Mouse (Mus musculus) liver, embryonic 13.5 days (tissue): ENCODE data around the gene Dtx1. TPM values are rescaled to one million over a fixed set of nuclear protein-coding genes. Genes with fewer than 3 reads are reported as not detected.

Source experiments
- ATAC-seq: fragments of 200-750 bp; cut with Nextera tagmentation; 2 replicates; pipeline ENCODE4 v1.8.0; 2017; ENCODE audit warnings: low read depth, mild to moderate bottlenecking, moderate number of reproducible peaks, moderate library complexity
- DNase-seq: peaks from one replicate; pipeline ENCODE4 v3.0.0; 2022
- H3K27ac ChIP-seq: fragments of 300-500 bp; sonication (generic); 2 replicates; pipeline ENCODE4 v1.5.1; 2015; ENCODE audit warnings: moderate library complexity, mild to moderate bottlenecking, inconsistent platforms
- H3K27me3 ChIP-seq: fragments of 300-500 bp; sonication (generic); 2 replicates; pipeline ENCODE4 v1.6.1; 2015; ENCODE audit warnings: mild to moderate bottlenecking, inconsistent platforms
- H3K36me3 ChIP-seq: fragments of 300-500 bp; sonication (generic); 2 replicates; pipeline ENCODE4 v1.6.1; 2015; ENCODE audit warnings: mild to moderate bottlenecking, inconsistent platforms
- H3K4me1 ChIP-seq: fragments of 300-500 bp; sonication (generic); replicated peaks from 2 replicates; pipeline ENCODE4 v1.6.1; 2015; ENCODE audit warnings: inconsistent platforms
- H3K4me2 ChIP-seq: fragments of 300-500 bp; sonication (generic); 2 replicates; pipeline ENCODE4 v1.6.1; 2015; ENCODE audit warnings: inconsistent platforms, mild to moderate bottlenecking, moderate library complexity
- H3K4me3 ChIP-seq: fragments of 300-500 bp; sonication (generic); replicated peaks from 2 replicates; pipeline ENCODE4 v1.5.1; 2015; ENCODE audit warnings: mild to moderate bottlenecking, inconsistent platforms
- H3K9ac ChIP-seq: fragments of 300-500 bp; sonication (generic); 2 replicates; pipeline ENCODE4 v1.6.1; 2015; ENCODE audit warnings: mild to moderate bottlenecking, inconsistent platforms
- H3K9me3 ChIP-seq: fragments of 300-500 bp; sonication (generic); replicated peaks from 2 replicates; pipeline ENCODE4 v1.6.1; 2016; ENCODE audit warnings: inconsistent platforms
- WGBS: fragments of 180-500 bp; shearing (Covaris S2); methylation state at CpG from one replicate; pipeline ENCODE4 v1.1.7; 2015; ENCODE audit not compliant: insufficient replicate concordance; 5-methylcytosine and 5-hydroxymethylcytosine counted together
- polyA plus RNA-seq: library from polyadenylated mRNA; unstranded; fragments of >200 nt; fragmentation: Nextera tagmentation; extraction: Ambion mirVana; gene quantifications from 2 replicates; pipeline ENCODE4 v1.2.1, GENCODE M21; 2015

The Dtx1 gene
- polyA plus RNA-seq, 1 experiment from 2014 or later = 0.53 TPM

GRCm38 (mm10) chr5:120649374-120649933 is 62.3 kb downstream of the Dtx1 start:
- Histone ChIP-seq H3K4me2 (peak overlapping the region; percentile 65), H3K9ac (no peak overlapping the region), H3K36me3 (no peaks in the 10 kb centered on the region), H3K27ac (no peak overlapping the region), H3K9me3 (no peaks in the 10 kb centered on the region), H3K4me1 (peaks cover 32% of the 10 kb centered on the region), H3K4me3 (peak overlapping the region; percentile 40), H3K27me3 (peaks cover 63% of the 10 kb centered on the region)
- DNase-seq = peak; percentile 18
- 0 out of 2 replicates have a peak, but pooled peaks have one; percentile 32 for ATAC-seq
- WGBS = 5% methylated on average over 21 of the region's 21 CpGs

- H3K27ac ChIP-seq = no peak within 1 kb of the TSS
- H3K4me2 ChIP-seq = peak within 1 kb of the TSS; percentile 65
- no peaks in the 10 kb centered on the region for H3K9me3 ChIP-seq
- H3K4me1 ChIP-seq = peaks cover 34% of the 10 kb centered on the region
- H3K4me3 ChIP-seq = peak within 1 kb of the TSS; percentile 40
- DNase-seq (peak; percentile 65), ATAC-seq (peak; percentile 71)
- H3K27me3 ChIP-seq = peaks cover 69% of the 10 kb centered on the region
- no peaks in the 10 kb centered on the region for H3K36me3 ChIP-seq
- WGBS = 1% methylated on average over 49 of the region's 53 CpGs
- no peak within 1 kb of the TSS for H3K9ac ChIP-seq
Measured at GRCm38 (mm10) chr5:120648569-120649373, 63.0 kb downstream of the Dtx1 start, which contains the start of gene Rasal1. Gene Rasal1, plus strand, starts transcription at chr5:120648812.

DNA sequence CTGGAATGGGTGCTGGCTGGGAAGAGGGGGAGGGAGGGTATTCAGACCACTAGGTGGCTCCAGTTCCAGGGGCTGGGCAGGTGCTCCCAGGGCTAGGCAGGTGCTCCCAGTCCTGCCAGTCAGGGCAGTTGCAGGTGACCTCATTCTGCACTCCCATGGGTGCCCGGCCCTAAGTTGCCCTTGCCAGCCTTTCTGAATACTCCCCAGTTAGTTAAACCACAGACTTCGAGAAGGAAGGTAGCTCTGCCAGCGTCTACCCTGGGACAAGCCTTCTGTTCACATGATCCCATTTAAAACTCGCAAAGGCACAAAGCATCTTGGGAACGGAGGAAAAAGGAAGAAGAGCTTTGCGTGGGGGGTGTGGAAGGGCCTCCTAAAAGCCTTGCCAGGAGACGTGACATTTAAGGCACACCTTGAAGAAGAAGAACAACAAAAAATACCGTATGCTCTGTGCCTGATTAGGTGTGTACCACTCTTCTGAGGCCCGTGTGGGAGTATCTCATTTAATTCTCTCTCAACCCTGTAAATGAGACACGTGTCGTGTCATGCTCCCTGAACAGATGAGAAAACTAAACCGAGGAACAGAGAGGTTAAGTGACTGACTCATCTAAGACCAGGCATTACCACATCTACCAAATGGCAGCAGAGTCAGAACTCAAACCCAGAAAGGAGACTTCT is 63.8 kb downstream of the Dtx1 start:
- ATAC-seq = no peak
- Histone ChIP-seq H3K4me2 (peak overlapping the region; percentile 65), H3K4me3 (peak overlapping the region; percentile 40), H3K9me3 (no peaks in the 10 kb centered on the region), H3K27me3 (peaks cover 77% of the 10 kb centered on the region), H3K9ac (no peak overlapping the region), H3K27ac (no peak overlapping the region), H3K4me1 (peaks cover 36% of the 10 kb centered on the region), H3K36me3 (no peaks in the 10 kb centered on the region)
- 16% methylated on average over 12 of the region's 12 CpGs for WGBS
- no peak for DNase-seq

GRCm38 (mm10) chr5:120647361-120647760 is 64.4 kb downstream of the Dtx1 start:
- H3K9ac ChIP-seq = no peak overlapping the region
- H3K4me1 ChIP-seq = peaks cover 36% of the 10 kb centered on the region
- H3K27me3 ChIP-seq = peaks cover 77% of the 10 kb centered on the region
- WGBS = 47% methylated on average over 4 of the region's 4 CpGs
- H3K27ac ChIP-seq = no peak overlapping the region
- H3K36me3 ChIP-seq = no peaks in the 10 kb centered on the region
- no peak for DNase-seq
- no peak overlapping the region for H3K4me2 ChIP-seq
- ATAC-seq = no peak
- no peaks in the 10 kb centered on the region for H3K9me3 ChIP-seq
- no peak overlapping the region for H3K4me3 ChIP-seq

- H3K9ac ChIP-seq = no peak overlapping the region
- H3K4me3 ChIP-seq = no peak overlapping the region
- peaks cover 64% of the 10 kb centered on the region for H3K27me3 ChIP-seq
- H3K9me3 ChIP-seq = no peaks in the 10 kb centered on the region
- WGBS = 40% methylated on average over 6 of the region's 6 CpGs
- H3K27ac ChIP-seq = no peak overlapping the region
- H3K4me1 ChIP-seq = peaks cover 28% of the 10 kb centered on the region
- no peak for ATAC-seq
- no peak overlapping the region for H3K4me2 ChIP-seq
- no peaks in the 10 kb centered on the region for H3K36me3 ChIP-seq
- DNase-seq = no peak
Measured at GRCm38 (mm10) chr5:120645851-120646250, 65.9 kb downstream of the Dtx1 start.

DNA sequence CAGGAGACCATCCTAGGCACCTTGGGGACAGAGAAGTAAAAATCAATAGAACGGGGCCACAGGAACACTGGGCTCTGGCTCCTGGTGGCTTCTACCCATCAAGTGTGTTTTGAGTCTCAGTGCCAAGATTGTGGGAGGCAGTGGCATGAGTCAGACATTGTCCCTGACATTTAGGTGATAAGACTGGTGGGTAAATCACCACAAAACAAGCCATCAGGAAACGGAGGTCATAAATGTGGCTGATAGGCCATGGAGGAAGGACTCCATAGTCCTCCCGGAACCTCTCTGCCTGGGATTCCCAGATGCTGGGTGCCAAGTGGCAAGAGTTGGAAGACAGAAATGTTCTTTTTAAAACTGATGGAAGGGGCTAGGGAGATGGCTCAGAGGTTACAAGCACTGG is 67.5 kb downstream of the Dtx1 start:
- DNase-seq (no peak), ATAC-seq (no peak)
- H3K4me1 ChIP-seq = peaks cover 20% of the 10 kb centered on the region
- H3K27me3 ChIP-seq = peaks cover 50% of the 10 kb centered on the region
- no peak overlapping the region for H3K4me2 ChIP-seq
- no peak overlapping the region for H3K4me3 ChIP-seq
- 23% methylated on average over 3 of the region's 3 CpGs for WGBS
- no peak overlapping the region for H3K27ac ChIP-seq
- no peaks in the 10 kb centered on the region for H3K9me3 ChIP-seq
- no peak overlapping the region for H3K9ac ChIP-seq
- H3K36me3 ChIP-seq = no peaks in the 10 kb centered on the region

GRCm38 (mm10) chr5:120643365-120644085 is 68.2 kb downstream of the Dtx1 start:
- 17% methylated on average over 14 of the region's 14 CpGs for whole genome bisulfite sequencing
- H3K4me2 ChIP-seq = no peak overlapping the region
- H3K27me3 ChIP-seq = peaks cover 43% of the 10 kb centered on the region
- H3K9me3 ChIP-seq = no peaks in the 10 kb centered on the region
- H3K27ac ChIP-seq = no peak overlapping the region
- ATAC-seq (no peak), DNase-seq (no peak)
- no peak overlapping the region for H3K4me3 ChIP-seq
- no peak overlapping the region for H3K9ac ChIP-seq
- peaks cover 13% of the 10 kb centered on the region for H3K4me1 ChIP-seq
- H3K36me3 ChIP-seq = no peaks in the 10 kb centered on the region

DNA sequence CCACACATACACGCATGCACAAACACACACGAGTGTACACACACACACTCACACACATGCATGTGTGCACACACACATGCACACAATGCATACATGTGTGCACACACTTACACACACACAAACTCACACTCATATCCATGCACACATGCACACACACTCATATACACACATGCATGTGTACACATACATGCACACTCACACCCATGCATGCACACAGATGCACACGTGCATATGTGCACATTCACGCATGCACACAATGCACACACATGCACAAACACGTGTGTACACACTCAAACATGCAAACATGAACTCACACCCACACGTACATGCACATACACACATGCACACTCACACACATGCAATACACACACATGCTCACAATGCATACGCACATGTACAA is 71.6 kb downstream of the Dtx1 start:
- peaks cover 18% of the 10 kb centered on the region for H3K27me3 ChIP-seq
- 72% methylated on average over 7 of the region's 7 CpGs for WGBS

GRCm38 (mm10) chr5:120635633-120636032 is 76.1 kb downstream of the Dtx1 start:
- H3K27me3 ChIP-seq = peaks cover 35% of the 10 kb centered on the region
- ATAC-seq (no peak), DNase-seq (no peak)
- H3K27ac ChIP-seq = no peak overlapping the region
- H3K4me3 ChIP-seq = no peak overlapping the region
- no peak overlapping the region for H3K4me2 ChIP-seq
- H3K36me3 ChIP-seq = no peaks in the 10 kb centered on the region
- H3K9me3 ChIP-seq = peaks cover 5% of the 10 kb centered on the region; the same call in 1 of the 2 replicates
- 70% methylated on average over 5 of the region's 5 CpGs for WGBS
- no peaks in the 10 kb centered on the region for H3K4me1 ChIP-seq
- H3K9ac ChIP-seq = no peak overlapping the region

More for the DNA sequence above, 71.6 kb downstream of the Dtx1 start:
- Histone ChIP-seq H3K27ac (no peak overlapping the region), H3K36me3 (no peaks in the 10 kb centered on the region), H3K4me2 (no peak overlapping the region), H3K4me3 (no peak overlapping the region), H3K9ac (no peak overlapping the region), H3K9me3 (no peaks in the 10 kb centered on the region), H3K4me1 (peaks cover 4% of the 10 kb centered on the region; the same call in 1 of the 2 replicates)
- ATAC-seq (no peak), DNase-seq (no peak)

GRCm38 (mm10) chr5:120634860-120635259 is 76.9 kb downstream of the Dtx1 start:
- peaks cover 42% of the 10 kb centered on the region for H3K27me3 ChIP-seq
- H3K4me1 ChIP-seq = no peaks in the 10 kb centered on the region
- no peak overlapping the region for H3K9ac ChIP-seq
- no peaks in the 10 kb centered on the region for H3K36me3 ChIP-seq
- H3K4me2 ChIP-seq = no peak overlapping the region
- DNase-seq = no peak
- H3K27ac ChIP-seq = no peak overlapping the region
- WGBS = 41% methylated on average over 5 of the region's 5 CpGs
- ATAC-seq = no peak
- H3K4me3 ChIP-seq = no peak overlapping the region
- H3K9me3 ChIP-seq = peaks cover 5% of the 10 kb centered on the region; the same call in 1 of the 2 replicates

DNA sequence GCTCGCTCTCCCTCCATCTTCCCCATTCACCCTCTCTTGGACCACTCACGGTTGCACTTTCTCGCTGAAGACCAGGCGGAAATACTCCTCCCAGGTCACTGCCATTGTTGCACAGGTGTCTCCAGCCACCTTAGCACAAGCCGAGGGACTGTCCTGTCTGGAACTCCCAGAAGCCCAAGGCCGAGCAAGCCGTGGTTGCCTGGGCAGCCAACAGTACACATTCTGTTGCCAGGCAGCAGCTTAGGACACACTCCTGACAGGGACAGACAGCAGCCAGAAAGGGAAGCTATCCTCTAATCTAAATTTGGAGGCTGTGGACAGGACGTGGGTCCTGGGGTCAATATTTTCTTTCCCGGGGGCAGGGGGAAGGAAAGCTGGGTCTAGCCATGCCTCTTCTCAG is 77.6 kb downstream of the Dtx1 start, which contains the start of gene Cfap73:
TSS of gene Cfap73 (minus strand) at position 105 of the 400 bp plus-strand sequence.
- WGBS = 41% methylated on average over 9 of the region's 9 CpGs
- no peak within 1 kb of the TSS for H3K9ac ChIP-seq
- DNase-seq = no peak

More for the DNA sequence above, 77.6 kb downstream of the Dtx1 start, which contains the start of gene Cfap73:
- Histone ChIP-seq H3K4me3 (no peak within 1 kb of the TSS), H3K4me1 (no peaks in the 10 kb centered on the region), H3K4me2 (no peak within 1 kb of the TSS), H3K9me3 (peaks cover 5% of the 10 kb centered on the region; the same call in 1 of the 2 replicates), H3K27ac (no peak within 1 kb of the TSS), H3K36me3 (no peaks in the 10 kb centered on the region), H3K27me3 (peaks cover 49% of the 10 kb centered on the region)
- no peak for ATAC-seq
